Mouse (Mus musculus) urinary bladder, postnatal 4 days (tissue): Measurements from ENCODE around the gene Arhgap1.
"Not testable (repeated sequence)": the region's sequence is repeated elsewhere in the genome, so short reads cannot be mapped to it uniquely, and the experiment has no call there.

Source experiments
- DNase-seq, 2 experiments: peaks; one replicate each; pipeline ENCODE4 v3.0.0; 2021 to 2022; ENCODE audit warnings: low spot score in 2 of 2

Arhgap1 gene

DNA sequence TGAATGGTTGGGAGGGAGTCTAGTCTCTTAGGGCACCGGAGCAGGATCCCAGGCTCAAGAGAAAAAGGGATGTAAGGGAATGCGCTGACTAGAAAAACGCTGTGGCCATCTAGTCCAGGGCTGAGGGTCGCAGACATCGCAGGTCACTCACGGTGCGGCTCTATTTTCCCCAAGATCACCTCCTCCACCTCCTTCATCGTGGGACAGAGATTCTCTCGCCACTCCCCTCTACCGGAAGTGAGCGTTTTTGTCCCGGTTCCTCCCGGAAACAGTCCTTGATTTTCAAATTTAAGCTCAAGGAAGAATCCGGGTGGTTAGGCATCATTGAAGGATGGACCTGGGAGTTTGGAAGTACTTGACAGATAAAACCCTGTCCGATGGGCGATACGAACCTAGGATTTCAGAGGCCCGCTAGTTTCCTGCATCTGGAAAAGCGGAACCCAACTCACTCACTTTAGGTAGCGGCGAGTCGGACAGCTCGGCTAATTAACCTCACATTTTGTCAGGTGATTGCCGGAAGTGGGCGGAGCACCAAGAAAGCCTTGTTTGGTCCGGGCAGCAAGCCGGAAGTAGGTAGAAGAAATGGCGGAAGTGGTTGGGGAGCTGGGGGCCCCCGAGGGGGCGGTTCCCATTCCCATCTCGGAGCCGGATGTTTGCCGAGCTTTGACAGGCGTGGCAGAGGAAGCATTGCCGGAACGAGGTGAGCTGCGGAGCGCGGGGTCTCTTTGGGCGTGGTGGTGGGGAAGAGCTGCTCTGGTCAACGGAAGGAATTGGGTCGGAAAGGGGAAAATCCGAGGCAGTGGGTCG, at the start of gene Arhgap1, which contains the start of gene Zfp408:
Gene Arhgap1 (plus strand): TSS at position 308 of the 807 bp plus-strand sequence.
Gene Zfp408 (minus strand): TSS at position 239 of the 807 bp plus-strand sequence.
- DNase-seq, result peak; percentile 94 to 98

DNA sequence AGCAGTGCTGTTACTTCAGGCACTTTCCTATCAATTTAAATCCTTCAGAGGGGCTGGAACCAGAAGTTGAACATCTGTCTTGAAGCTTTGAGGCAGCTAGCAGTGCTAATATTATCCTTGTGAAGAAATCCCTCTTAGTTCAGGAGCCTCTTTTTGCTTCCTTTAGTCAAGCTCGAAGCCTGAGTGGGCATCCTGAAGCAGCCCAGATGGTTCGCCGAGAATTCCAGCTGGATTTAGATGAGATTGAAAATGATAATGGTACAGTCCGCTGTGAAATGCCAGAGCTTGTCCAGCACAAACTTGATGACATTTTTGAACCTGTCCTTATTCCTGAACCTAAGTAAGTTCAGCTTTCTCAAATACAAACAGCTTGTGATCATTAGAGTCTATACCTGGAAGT, 49.2 kb upstream of the Arhgap1 start:
- no peak for DNase-seq

- no peak for DNase-seq
Observed at GRCm38 (mm10) chr2:91602389-91602788, 47.3 kb upstream of the Arhgap1 start.

- DNase-seq, result not testable (repeated sequence)
Observed at GRCm38 (mm10) chr2:91609370-91609769, 40.3 kb upstream of the Arhgap1 start.

GRCm38 (mm10) chr2:91622356-91622755, 27.3 kb upstream of the Arhgap1 start:
- DNase-seq, result no peak

- peak in 1 of 2 experiments; percentile 54 for DNase-seq
Observed at GRCm38 (mm10) chr2:91623366-91623765, 26.3 kb upstream of the Arhgap1 start.

- peak in 1 of 2 experiments; percentile 45 for DNase-seq
Observed at GRCm38 (mm10) chr2:91627486-91627885, 22.2 kb upstream of the Arhgap1 start.

DNA sequence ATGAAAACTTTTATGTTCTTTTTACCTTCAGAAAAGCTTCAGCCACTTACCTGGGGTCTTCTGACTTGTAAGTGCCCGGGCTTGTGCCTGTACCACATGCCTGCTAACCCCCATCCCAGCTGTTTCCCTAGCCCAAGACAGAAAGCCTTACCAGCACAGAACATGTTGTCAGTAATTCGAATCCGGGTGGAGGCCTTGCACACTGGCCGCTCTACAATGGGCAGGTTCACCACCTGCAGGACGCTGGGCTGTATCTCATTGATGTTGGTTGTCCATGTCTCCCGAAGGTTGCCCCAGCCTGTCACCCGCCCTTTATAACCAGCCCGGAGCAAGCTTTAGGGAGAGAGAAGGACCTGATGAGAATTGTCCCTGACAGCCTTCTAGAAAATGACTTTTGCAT, 21.5 kb upstream of the Arhgap1 start:
- peak in 1 of 2 experiments; percentile 43 for DNase-seq

DNA sequence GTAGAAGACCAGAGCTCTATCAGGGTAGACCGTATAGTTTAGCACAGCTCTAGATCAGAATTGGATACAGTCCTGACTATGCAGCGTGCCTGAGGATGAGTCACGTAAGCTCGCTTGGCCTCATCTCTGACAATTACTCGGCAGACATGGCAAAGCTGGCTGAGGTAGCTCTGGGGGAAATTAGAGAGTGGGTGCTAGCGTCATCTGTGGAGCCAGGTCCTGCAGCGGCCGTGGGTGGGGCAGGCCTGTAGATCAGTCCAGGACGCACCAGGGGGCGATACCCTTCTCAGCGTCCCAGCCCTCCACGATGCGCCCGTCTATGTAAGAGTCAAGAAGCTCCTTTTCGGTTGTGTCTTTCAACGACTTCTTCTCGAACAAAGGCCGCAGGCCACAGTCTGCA, 20.0 kb upstream of the Arhgap1 start:
- DNase-seq, result no peak

- no peak for DNase-seq
Observed at GRCm38 (mm10) chr2:91630384-91630783, 19.3 kb upstream of the Arhgap1 start.

DNA sequence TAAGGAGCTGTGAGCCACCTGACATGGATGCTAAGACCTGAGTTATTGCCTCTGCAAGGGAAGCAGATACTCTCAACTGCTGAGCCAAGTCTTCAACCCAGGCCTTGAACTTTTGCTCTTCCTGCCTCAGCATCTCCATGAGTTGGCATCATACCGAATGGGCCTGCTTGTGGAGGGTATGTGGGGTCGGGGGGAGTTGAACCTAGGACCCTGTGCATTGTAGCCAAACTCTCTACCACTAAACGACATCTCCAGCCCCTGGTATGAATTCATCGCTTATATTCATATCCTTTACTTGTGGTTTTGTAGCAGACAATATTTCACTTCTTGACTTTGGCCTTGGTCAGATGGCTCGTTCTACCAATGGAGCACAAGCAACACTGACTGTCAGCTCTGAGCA, 17.8 kb upstream of the Arhgap1 start:
- DNase-seq, result no peak

GRCm38 (mm10) chr2:91632316-91632715, 17.3 kb upstream of the Arhgap1 start:
- DNase-seq, result no peak

DNA sequence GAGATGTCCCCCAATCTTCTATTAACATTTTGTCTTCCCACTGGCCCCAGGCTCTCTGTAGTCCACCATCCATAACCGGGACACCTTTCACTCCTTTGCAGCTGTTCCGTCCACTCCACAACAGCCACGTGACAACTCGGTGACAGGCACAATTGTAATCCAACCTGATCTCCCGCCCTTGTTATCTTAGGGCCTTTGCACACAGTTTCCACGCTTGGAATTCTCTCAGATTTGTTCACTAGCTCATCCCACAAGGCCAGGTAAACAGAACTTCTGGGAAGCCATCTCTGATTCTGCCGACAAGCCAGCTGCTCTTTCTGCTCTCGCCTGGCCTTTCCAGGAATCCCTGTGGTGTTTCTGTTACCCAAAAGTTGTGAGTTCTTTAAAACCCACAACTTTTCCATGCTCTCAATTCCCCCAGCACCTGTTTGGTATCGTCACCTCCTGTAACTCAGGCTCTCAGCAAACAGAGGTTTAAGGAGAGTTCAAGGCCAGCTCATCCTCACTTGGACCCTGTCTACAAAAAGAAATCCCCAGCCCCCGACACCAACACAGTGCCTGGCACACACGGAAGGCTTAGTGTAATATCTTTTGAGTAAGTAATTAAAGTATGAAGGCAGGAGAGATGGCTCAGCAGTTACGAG, 16.2 kb upstream of the Arhgap1 start:
- no peak for DNase-seq

- no peak for DNase-seq
Observed at GRCm38 (mm10) chr2:91634841-91635240, 14.8 kb upstream of the Arhgap1 start.

GRCm38 (mm10) chr2:91635486-91635885, 14.2 kb upstream of the Arhgap1 start:
- no peak for DNase-seq

- DNase-seq, result no peak
Observed at GRCm38 (mm10) chr2:91636229-91636628, 13.4 kb upstream of the Arhgap1 start, which contains the start of gene F2. Gene F2 (minus strand): TSS chr2:91636414.

DNA sequence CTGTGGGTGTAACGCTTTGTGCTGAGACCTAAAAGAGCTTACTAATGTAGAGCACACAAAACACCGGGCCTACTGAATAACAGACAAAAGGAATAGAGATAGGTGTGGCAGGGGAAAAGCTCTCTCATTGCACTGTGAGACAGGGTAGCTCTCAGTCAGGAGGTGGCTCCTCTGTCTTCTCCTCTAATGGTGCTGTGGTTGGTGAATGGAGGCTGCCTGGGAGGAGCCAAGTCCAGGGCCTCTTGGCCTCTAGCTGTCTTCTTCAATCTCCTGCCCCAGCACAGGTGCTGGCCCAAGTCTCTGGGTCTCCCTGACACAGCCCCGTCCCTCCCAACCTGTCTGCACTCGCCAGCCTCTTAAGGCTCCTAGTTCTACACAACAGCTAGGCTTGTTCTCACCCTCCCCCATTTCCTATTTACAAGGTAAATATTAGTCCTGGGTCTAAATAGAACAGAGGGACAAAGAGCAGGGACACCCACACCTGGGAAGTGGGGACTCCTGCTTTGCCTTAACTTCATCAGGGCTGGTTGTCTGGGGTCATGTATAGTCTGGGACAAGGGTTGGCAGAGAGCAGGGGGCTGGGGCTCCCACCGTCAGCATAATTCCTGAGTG, 12.8 kb upstream of the Arhgap1 start:
- no peak for DNase-seq

- DNase-seq, result no peak
Observed at GRCm38 (mm10) chr2:91638931-91639330, 10.7 kb upstream of the Arhgap1 start.

GRCm38 (mm10) chr2:91642825-91643415, 6.7 kb upstream of the Arhgap1 start:
- DNase-seq, result no peak

- no peak for DNase-seq
Observed at GRCm38 (mm10) chr2:91644021-91644420, 5.6 kb upstream of the Arhgap1 start.

DNA sequence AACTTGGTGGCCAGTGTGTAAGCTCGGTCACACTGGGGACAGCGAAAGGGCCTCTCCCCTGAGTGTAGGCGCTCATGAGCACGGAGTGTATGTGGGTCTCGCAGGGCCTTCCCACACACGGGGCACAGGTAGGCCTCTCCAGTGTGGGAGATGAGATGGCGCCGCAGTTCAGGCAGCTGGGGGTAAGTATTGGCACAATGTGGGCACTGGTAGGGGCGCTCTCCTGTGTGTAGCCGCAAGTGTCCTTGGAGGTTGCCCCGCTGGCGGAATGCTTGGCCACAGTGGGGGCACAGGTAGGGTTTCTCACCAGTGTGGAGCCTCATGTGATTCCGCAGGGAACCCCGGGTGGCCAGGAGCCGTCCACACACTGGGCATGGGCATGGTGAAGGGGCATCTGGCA, 4.3 kb upstream of the Arhgap1 start:
- DNase-seq, result no peak

GRCm38 (mm10) chr2:91645811-91646210, 3.8 kb upstream of the Arhgap1 start:
- DNase-seq, result no peak
